Comparison of ENCODE assay signal across 8 mouse cellular contexts in genomic region chr15:81465016-81465660, GRCm38 (mm10). TPM values are rescaled to one million over a fixed set of nuclear protein-coding genes. Genes with fewer than 3 reads are reported as not detected.
DNase-seq lines count a peak whose midpoint lies in the region; ATAC-seq and TF ChIP-seq lines count a peak whose summit lies in the region.

No protein-coding gene starts in this region.

- H3K4me2 ChIP-seq in hindbrain, embryonic 16.5 days (ENCODE audit: low read length), result peak overlapping the region; percentile 83
- peak overlapping the region; percentile 83 for H3K4me2 ChIP-seq in myocyte (ENCODE audit: low read depth)

- no peak for ATAC-seq in hindbrain, embryonic 16.5 days

- no peak for DNase-seq in liver, adult 2 months (ENCODE audit: extremely low read depth, low read depth, low spot score)
- DNase-seq in liver, result no peak
- no peak for DNase-seq in adrenal gland, postnatal 14 days
- no peak for DNase-seq in adrenal gland, adult 18-20 months (ENCODE audit: low spot score in 2 of 2)
- DNase-seq in left cerebral cortex, postnatal 4 days, result no peak

- TF ChIP-seq CTCF in liver, adult 2 months (IDR thresholded peaks at IDR 0.05; ENCODE audit: low read depth, low read length), result no peak
- no peak for TF ChIP-seq CTCF in cortical plate, adult 2 months (IDR thresholded peaks at IDR 0.05; ENCODE audit: extremely low read depth, insufficient read depth, low read length)

- 72% methylated on average over 12 of the region's 12 CpGs for WGBS in liver, adult 2 months
- 81% methylated on average over 12 of the region's 12 CpGs for WGBS in hindbrain, embryonic 16.5 days

- H3K9me3 ChIP-seq in hindbrain, embryonic 16.5 days (ENCODE audit: control insufficient read depth, low read length), result peaks cover 4% of the 10 kb centered on the region; the same call in 1 of the 2 replicates

- peaks cover 9% of the 10 kb centered on the region; the same call in 1 of the 2 replicates for H3K4me1 ChIP-seq in liver, adult 2 months (ENCODE audit: control insufficient read depth, insufficient read depth, low read length)
- no peaks in the 10 kb centered on the region for H3K4me1 ChIP-seq in cortical plate, adult 2 months (ENCODE audit: control insufficient read depth, insufficient read depth, low read length)
- H3K4me1 ChIP-seq in hindbrain, embryonic 16.5 days (ENCODE audit: control insufficient read depth, insufficient read depth, low read depth, low read length), result peaks cover 14% of the 10 kb centered on the region

- intact Hi-C loops in left cerebral cortex, postnatal 4 days (cut with DNase I), result loop anchor here (5.0 kb wide), 1 partner anchor 57 kb away; no protein-coding TSS in a partner anchor

- peak overlapping the region; percentile 33 for H3ac ChIP-seq in myocyte (ENCODE audit: control insufficient read depth, insufficient read length)

- TF ChIP-seq POLR2A in liver, adult 2 months (IDR thresholded peaks at IDR 0.05; ENCODE audit: extremely low read depth, insufficient read depth, low read length), result no peak
- TF ChIP-seq POLR2A in cortical plate, adult 2 months (IDR thresholded peaks at IDR 0.05; ENCODE audit: extremely low read depth, insufficient read depth, low read length), result no peak
- TF ChIP-seq POLR2A in myocyte (IDR thresholded peaks at IDR 0.05; ENCODE audit: insufficient read length, low read depth), result no peak

- H3K9ac ChIP-seq in liver, adult 2 months (ENCODE audit: low read depth, low read length), result peak overlapping the region; percentile 56; the same call in 1 of the 2 replicates
- H3K9ac ChIP-seq in hindbrain, embryonic 16.5 days (ENCODE audit: low read depth, low read length), result peak overlapping the region; percentile 80

- H3K27me3 ChIP-seq in liver, adult 2 months (ENCODE audit: control insufficient read depth, insufficient read depth, low read length), result no peaks in the 10 kb centered on the region
- no peaks in the 10 kb centered on the region for H3K27me3 ChIP-seq in hindbrain, embryonic 16.5 days (replicated peaks; ENCODE audit: control insufficient read depth, insufficient read depth, low read length)
- H3K27me3 ChIP-seq in myocyte (ENCODE audit: control insufficient read depth, insufficient read depth, insufficient read length), result no peaks in the 10 kb centered on the region

- peaks cover 6% of the 10 kb centered on the region for H3K36me3 ChIP-seq in liver, adult 2 months (ENCODE audit: control insufficient read depth, insufficient read depth, low read length)
- peaks cover 9% of the 10 kb centered on the region for H3K36me3 ChIP-seq in hindbrain, embryonic 16.5 days (ENCODE audit: control insufficient read depth, insufficient read depth, low read length)
- H3K36me3 ChIP-seq in myocyte (ENCODE audit: control insufficient read depth, insufficient read depth), result peaks cover 10% of the 10 kb centered on the region

- peak overlapping the region; percentile 89; the same call in 1 of the 2 replicates for H3K4me3 ChIP-seq in liver, adult 2 months (ENCODE audit: insufficient read depth, low read depth, low read length)
- H3K4me3 ChIP-seq in cortical plate, adult 2 months (ENCODE audit: insufficient read depth, low read length), result peak overlapping the region; percentile 71
- peak overlapping the region; percentile 67 for H3K4me3 ChIP-seq in hindbrain, embryonic 16.5 days (ENCODE audit: low read length)
- H3K4me3 ChIP-seq in myocyte, result peak overlapping the region; percentile 61

- no peak overlapping the region; the same call in 1 of the 2 replicates for H3K27ac ChIP-seq in liver, adult 2 months (replicated peaks; ENCODE audit: insufficient read depth, low read depth, low read length)
- H3K27ac ChIP-seq in cortical plate, adult 2 months (ENCODE audit: insufficient read depth, low read length), result peak overlapping the region; percentile 96
- peak overlapping the region; percentile 91 for H3K27ac ChIP-seq in hindbrain, embryonic 16.5 days (ENCODE audit: low read depth, low read length)

- H3K79me2 ChIP-seq in liver, adult 2 months (ENCODE audit: control insufficient read depth, insufficient read depth, low read length), result peaks cover 6% of the 10 kb centered on the region; the same call in 1 of the 2 replicates
- peaks cover 31% of the 10 kb centered on the region for H3K79me2 ChIP-seq in myocyte (ENCODE audit: control insufficient read depth, insufficient read depth)

TF ChIP-seq in myocyte, 11 proteins besides CTCF, POLR2A, EP300 and RAD21:
- TF ChIP-seq MYOG (IDR thresholded peaks at IDR 0.05; ENCODE audit: control insufficient read depth in 1 of 3, insufficient read depth in 1 of 3, insufficient read length in 2 of 3, low read depth in 2 of 3), result no peak
- no peak for TF ChIP-seq POLR2AphosphoS2 (IDR thresholded peaks at IDR 0.05; ENCODE audit: insufficient read length, low read depth)
- no peak for TF ChIP-seq TCF12 (IDR thresholded peaks at IDR 0.05; ENCODE audit: insufficient read depth, poor library complexity, severe bottlenecking)
- TF ChIP-seq TCF3 (IDR thresholded peaks at IDR 0.05; ENCODE audit: insufficient read length, low read depth), result no peak
- no peak for TF ChIP-seq E2F4 (IDR thresholded peaks at IDR 0.05; ENCODE audit: insufficient read depth)
- TF ChIP-seq MAX (IDR thresholded peaks at IDR 0.05; ENCODE audit: low read depth), result no peak
- TF ChIP-seq CEBPB (IDR thresholded peaks at IDR 0.05; ENCODE audit: insufficient read depth, poor library complexity, severe bottlenecking), result no peak
- TF ChIP-seq MYOD1 (IDR thresholded peaks at IDR 0.05; ENCODE audit: control insufficient read depth in 1 of 3, insufficient read length in 2 of 3, low read depth in 2 of 3), result no peak
- TF ChIP-seq SRF (IDR thresholded peaks at IDR 0.05; ENCODE audit: control insufficient read depth, insufficient read length, low read depth), result no peak
- TF ChIP-seq USF1 (IDR thresholded peaks at IDR 0.05; ENCODE audit: low read depth), result no peak
- no peak for TF ChIP-seq REST (IDR thresholded peaks at IDR 0.05; ENCODE audit: insufficient read depth, insufficient read length)

RNA-seq across cellular contexts. Expression of gene Rbx1, which starts 1.0 kb away (rescaled TPM):
- 45.5 and 59.3 TPM in 2 replicates for total RNA-seq in liver, adult 2 months (2014; rRNA removed)
- 52.3 and 55.4 TPM in 2 replicates for polyA plus RNA-seq in liver, adult 2 months (2012; rRNA removed)
- 172 and 175 TPM in 2 replicates for polyA plus RNA-seq in cortical plate, adult 2 months (2012; rRNA removed)
- 383 and 395 TPM in 2 replicates for polyA plus RNA-seq in hindbrain, embryonic 16.5 days (2015; fragmentation: Nextera tagmentation; extraction: Ambion mirVana)
- polyA plus RNA-seq in myocyte (2012; fragmentation: generic; extraction: Trizol), result 326 TPM
- 118 and 119 TPM in 2 replicates for total RNA-seq in adrenal gland, postnatal 14 days (2021)
- 100 to 1,000 TPM; 133 to 140 TPM for total RNA-seq in adrenal gland, adult 18-20 months (2021)
- 100 to 1,000 TPM; 141 to 149 TPM for total RNA-seq in left cerebral cortex, postnatal 4 days (2021)

RNA-seq across cellular contexts. Expression of gene Dnajb7, which starts 57.0 kb away (rescaled TPM):
- total RNA-seq in liver, adult 2 months (2014; rRNA removed), result 0.13 and 0.28 TPM in 2 replicates
- not detected in 2 replicates for polyA plus RNA-seq in liver, adult 2 months (2012; rRNA removed)
- not detected in 2 replicates for polyA plus RNA-seq in cortical plate, adult 2 months (2012; rRNA removed)
- 0.95 and 1.3 TPM in 2 replicates for polyA plus RNA-seq in hindbrain, embryonic 16.5 days (2015; fragmentation: Nextera tagmentation; extraction: Ambion mirVana)
- polyA plus RNA-seq in myocyte (2012; fragmentation: generic; extraction: Trizol), result 0.06 TPM
- not detected in 2 replicates for total RNA-seq in adrenal gland, postnatal 14 days (2021)
- not detected for total RNA-seq in adrenal gland, adult 18-20 months (2021)
- under 1 TPM in 1 of 2 experiments, not detected in 1; 0.28 TPM for total RNA-seq in left cerebral cortex, postnatal 4 days (2021)
